Mouse (Mus musculus) megakaryocyte, adult 5-6 weeks (primary cell): ENCODE measurements at regions not wholly inside any gene's neighbourhood (a gene's known extent, or its start where the extent isn't known, plus 50 kb on each side); places are given as distances from the start of the nearest gene placed in this dataset.
A peak's percentile ranks its signal among the peaks of the same experiment; 100 is the strongest.

Experiments
- ATAC-seq: 2 replicates; pipeline ENCODE4 v1.8.0; 2016; ENCODE audit warnings: mild to moderate bottlenecking, inconsistent platforms; ENCODE audit not compliant: poor library complexity, severe bottlenecking

DNA sequence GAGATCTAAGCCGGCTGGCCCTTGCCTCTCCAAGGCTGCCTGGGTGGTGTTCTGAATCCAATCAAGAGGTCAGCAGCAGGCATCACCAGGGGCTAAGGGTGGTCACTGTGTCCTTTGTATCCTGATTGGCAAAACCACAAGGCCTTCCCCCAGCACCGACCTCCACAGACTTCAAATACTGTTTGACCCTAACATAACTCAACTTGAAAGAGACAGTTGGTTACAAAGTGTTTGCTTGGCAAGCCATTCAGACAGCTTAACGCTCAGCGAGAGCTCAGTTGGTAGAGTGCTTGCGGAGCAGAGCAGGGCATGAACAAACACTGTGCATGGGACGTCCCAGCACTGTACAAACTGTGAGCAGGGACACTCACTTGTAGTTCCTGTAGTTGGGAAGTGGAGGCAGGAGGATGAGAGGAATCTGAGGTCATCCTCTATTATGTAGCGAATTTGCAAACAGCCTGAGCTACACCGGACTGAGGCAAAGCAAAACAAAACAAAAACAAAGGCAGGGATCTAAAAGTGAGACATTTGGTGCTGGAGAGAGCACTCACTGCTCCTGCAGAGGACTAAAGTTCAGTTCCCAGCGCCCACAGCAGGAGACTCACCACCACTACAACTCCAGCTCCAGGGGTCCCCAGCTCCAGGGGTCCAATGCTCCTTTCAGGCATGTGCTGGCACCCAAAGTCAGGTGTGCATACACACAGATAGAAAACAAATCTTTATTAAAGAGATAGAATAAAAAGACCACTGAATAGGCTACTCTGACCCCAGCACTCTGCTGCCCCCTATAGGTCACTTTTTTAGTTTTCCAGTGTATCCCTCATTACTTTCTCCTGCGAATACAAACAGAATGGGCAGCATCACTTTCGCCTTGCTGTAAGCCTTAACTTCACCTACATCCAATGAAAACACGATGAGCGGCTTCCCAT is 273.5 kb downstream of the Prex1 start:
- ATAC-seq: no peak

DNA sequence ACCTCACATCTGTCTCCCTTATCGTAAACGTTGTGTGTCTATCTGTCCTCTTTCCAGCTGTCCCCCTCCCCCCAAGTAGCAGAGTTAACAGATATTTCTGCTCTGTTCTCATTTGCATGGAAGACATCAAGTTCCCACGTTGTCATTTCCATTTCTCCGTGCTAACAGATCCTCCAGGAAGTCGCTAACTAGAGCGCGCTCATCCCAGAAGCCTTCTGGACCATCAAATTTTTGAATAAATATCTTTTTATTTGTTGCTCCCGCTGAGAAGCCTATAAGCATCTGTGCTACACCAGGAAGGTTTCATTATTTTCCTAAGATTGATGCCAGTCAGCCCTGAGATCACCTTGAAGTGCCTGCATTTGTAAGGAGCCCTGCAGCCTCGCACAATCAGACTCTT is 275.4 kb downstream of the Prex1 start:
- no peak for ATAC-seq

DNA sequence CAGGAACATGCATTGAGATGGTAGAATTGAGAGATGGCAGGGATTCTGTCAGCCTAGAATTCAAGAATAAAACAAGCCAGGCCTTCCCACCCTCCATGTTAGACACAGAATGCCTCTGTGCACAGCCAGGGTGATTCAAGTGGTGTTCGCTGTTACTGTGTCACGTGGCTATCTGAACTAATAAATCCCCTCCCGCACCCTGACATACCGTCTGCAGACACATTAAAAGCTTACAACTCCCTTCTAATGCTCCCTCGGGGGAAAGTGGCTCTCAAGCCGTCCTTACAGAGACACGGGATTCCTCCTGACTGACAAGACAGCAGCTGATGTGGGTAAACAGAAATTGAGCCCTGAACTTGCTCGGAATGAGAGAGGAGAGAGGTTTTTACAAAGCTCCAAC is 279.1 kb downstream of the Prex1 start:
- no peak for ATAC-seq

DNA sequence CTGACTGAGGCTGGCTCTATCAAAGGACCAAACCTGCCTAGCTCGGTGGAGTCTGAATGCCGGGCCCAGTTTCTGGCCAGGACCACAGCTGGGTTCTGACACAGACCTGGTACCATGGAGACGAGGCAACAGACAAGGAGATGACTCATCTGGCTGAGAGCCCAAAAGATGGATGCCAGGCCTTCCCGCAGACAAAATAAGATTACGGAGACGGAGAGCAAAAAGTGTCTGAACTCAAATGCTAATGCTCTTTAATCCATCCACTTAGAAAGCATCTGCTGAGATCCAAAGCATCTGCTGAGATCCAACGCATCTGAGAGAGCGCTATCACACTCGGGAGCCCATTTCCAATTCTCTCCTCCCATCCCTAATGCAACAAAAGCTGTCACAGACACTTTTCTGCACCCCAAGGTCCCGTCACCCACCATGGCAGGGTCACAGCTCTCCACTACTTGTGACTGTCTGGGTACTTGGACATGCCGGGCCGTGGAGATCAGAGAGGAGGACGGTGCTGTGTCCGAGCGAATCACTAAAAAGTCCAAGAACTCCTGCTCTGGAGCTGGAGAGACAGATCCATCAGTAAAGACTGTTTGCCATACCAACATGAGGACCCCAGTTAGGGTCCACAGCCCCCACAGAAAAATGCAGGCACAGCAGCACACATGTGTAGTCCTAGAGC is 278.3 kb upstream of the Sulf2 start:
- ATAC-seq: no peak

DNA sequence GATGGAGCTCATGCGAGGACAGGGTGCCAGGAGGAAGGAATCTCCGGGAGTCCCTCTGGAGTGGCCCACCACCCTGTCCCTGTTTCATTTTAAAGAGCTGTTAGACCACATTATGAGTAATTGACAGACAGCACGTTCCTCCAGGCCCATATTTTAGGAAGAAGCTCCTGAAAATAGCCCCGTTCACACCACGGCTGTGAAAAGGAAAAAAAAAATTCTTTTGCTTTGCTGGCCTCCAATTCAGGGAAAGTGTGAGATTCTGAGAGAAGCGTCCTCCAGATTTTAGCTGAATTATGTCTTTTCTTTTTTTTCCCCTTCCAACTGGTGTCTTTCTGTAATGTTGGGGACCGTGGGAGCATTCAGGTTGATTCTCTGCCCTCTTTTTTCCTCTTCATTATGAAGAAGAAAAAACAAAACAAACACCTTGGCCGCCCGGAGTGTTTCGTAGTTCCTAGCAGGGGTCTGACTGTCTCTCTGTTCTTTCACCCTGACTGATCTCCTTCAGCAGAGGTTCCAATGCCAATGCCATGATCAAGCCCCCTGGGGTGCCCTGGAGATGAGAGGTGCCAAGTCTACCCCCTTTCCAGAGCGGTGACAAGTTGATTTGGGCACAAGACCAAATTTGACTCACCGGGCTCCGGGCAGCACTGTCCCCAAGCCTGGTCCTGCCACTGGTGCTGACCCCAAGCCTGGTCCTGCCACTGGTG is 277.6 kb upstream of the Sulf2 start:
- no peak for ATAC-seq

DNA sequence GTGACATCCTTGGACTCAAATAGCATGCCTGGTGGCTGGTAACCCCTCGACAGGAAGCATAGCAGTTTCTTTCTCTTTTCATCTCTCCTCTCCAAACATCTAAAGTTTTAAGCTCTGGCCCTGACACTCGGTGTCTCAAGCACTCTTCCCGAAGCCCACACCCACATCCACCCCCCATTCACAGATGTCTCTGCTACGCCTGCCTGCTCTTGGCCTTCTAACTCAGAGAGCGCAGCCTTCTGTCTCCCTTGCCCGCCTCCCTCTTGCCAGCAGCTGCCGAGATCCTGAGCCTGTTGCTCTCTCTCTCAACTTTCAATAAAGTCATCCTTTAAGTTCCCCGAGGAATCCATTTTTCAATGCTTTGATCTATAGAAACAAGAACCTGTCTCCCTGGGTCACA is 277.1 kb upstream of the Sulf2 start:
- ATAC-seq: no peak

DNA sequence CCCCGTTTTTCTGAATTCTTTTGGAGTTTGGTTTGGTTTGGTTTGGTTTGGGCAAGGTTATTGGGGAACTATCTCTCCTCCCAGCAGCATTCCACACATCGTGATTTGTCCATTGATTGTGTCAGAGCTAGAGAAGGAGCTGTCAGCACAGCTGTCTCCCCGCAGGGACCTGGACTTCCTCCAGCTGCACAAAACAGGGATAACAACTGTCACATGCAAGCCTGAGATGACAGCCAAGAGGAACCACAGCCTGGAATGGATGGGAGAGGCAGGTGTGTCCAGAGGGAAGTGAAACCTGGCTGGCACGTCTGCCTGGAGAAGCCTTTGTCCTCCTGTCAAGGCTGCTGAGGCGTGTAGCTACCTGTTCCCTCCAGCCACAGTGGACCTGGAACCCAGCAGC is 274.5 kb upstream of the Sulf2 start:
- peak; percentile 35 for ATAC-seq

DNA sequence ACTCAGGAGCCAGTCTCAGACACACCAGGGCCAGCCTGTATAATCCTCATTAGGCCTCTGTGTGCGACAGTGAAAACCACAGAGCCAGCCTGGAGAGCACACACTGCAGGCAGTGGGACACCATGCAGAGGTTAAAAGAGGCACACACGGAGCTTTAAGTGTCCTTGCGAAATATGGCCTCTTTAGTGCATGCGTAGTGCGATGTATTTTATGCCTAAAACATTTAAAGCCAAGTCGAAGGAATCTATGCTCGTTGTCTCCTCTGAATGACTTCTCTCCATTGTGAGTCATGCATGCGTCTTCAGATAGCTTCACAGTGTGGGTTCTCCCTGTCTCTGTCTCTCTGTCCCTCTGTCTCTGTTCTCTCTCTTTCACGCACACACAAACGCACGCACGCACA is 274.0 kb upstream of the Sulf2 start:
- no peak for ATAC-seq

DNA sequence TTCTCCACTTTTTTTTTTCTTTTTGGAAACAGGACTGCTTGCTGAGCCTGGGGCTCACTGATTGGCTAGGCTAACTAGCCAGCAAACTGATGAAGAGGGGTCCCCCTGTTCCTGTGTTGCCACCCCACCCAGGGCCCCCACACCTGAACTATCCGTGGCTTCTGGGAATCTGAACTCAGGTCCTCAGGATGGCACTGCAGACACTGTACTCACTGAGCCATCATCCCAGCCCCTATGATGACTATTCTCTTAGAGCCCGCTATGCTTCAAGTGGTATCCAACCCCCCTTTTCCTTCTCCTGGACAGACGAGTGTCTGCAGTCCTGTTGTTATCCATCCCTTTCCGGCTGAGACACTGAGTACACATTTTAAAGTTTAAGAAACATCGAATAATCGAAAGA is 271.9 kb upstream of the Sulf2 start:
- no peak for ATAC-seq

DNA sequence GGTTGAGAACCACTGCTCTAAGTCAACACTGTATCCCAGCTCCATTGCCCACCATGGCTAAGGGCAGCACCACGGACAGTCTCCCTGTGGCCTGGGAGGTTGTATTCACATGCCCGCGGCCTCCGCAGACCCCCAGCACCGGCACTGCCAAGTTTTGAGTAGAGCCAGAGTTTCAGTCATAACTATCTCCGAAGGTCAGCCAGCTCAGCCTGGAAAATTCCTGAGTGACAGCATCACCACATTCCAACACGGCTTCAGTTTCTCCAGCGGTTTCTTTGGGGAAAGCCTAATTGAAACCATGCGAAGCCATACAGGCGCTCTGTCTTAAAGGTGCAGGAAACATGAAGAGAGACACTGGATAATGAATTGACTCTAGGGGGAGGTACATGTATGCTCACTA is 271.5 kb upstream of the Sulf2 start:
- no peak for ATAC-seq

DNA sequence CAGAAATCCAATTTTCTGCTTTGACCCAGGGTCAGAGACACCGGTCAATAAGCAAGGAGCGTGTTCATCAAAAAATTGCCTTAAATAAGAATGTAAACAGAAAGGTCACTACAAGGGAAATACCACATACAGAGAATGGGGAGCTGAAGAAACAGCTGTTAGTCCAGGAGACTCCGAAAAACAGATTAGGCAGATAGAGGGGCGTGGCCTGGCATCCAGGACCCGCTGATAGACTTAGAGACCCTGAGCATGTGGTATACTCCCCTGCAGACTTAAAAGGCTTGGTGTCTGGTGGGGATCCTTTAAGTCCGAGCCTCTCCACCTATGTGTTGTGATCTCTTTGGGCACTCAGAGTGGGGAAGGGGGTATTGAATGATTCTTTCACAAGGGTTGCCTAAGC is 271.0 kb upstream of the Sulf2 start:
- ATAC-seq: no peak

DNA sequence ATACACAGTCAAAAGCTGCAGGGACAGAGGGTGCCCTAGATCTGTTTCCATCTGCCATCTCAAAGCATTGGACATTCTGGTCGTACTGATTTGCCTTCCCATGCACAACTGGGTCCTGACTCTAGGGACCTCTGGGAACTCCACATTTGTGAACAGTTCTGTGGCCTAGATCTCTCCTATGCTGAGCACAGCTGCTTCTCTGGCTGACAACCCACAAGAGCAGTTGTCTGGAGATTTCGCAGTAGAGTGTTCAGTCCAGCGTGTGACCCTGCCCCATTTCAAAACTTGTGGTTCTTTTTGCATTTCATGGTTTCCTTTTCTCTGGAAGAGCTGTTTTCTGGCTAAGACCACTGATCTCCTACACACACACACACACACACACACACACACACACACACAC is 269.7 kb upstream of the Sulf2 start:
- no peak for ATAC-seq

DNA sequence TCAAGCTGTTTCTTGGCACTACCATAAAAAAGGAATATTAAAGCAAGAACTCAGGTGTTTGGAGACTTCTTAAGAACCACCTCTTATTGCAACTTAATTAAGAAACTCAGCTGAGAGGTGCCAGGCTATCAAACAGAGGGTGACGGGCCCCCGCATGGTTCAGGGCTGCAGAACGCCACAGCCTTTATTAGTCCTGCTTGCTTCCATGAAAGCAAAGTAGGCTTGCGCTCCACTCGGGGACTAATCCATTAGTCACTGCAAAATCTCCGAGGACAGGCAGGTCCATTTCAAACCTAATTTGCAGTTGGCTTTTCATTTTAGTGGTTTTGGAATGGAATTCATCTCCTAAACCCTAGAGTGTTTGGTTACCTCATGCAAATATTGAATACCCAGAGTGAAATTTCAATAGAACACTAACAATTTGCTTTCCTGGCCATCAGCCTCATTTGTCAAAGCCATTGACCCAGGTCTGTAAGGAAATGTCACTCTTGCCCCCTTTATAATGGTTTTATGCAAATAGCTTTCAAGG is 267.7 kb upstream of the Sulf2 start:
- no peak for ATAC-seq

DNA sequence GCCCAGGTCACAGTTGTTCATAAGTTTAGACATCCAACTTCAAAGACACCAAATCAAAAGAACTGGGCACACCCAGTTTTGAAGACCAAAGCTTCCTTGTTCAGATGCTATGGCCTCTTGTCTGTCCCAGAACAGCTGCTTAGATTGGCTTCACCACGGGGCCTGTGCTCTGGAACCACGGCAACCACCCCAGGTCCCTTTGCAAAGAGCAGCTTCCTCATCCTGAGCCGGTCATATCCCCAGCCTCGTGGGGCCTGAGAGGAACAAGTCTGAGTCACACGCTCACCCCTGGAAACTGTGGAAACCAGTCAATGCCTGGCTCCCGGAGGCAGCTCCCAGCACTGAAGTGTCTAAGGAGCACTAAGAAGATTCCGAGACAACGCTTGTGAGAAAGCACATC is 264.8 kb upstream of the Sulf2 start:
- ATAC-seq: peak; percentile 88

DNA sequence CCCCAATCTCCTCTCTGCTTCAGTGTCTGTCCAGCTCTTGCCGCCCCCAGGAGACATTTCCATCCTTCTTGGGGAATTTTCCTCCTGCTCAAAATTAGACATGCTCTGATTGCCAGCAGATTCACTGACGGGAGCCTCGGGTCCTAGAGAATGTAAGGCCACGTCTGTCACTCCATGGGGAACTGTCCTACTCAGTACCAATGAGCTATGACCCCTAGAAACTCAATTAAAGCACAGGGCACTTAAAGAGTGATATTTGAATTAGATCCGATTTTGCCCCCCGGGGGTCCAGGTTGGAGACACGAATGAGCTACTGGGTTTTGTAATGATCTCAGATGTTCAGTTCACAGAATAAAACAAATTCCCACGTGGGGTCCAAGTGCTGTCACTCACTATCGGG is 263.8 kb upstream of the Sulf2 start:
- ATAC-seq: no peak

DNA sequence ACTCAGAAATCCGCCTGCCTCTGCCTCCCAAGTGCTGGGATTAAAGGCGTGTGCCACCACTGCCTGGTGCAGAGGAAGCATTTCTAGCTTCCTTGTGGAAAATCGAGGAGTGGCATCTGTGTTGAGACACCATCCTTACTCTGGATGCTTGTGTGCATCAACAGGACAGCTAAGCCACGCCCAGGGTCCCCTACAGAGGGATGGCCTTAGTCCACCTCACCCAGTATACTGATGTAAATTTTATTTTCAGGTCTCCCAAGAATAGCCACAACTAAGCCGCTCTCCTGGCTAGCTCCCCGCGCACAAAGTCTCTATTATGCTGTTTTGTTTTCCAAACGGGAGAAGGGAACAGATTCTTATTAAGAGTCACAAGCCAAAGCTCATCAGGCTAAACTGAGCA is 262.8 kb upstream of the Sulf2 start:
- ATAC-seq: no peak

DNA sequence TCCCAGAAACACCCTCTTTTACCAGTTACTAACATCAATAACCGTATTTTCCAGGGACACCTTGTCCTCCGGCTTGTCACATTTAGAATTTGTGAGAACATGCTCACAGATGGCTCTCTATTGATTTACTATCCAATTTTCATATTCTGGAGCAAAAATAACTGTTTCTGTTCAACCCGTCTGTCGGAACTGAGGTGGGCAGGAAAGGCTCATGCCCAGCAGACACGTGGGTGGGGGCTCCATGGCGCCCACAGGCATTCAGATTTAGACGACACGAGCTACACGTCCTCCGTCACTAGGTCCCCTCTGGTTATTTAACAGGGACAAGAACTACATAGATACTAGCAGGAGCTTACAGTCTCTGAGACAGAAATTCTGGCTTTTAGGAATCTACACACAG is 262.2 kb upstream of the Sulf2 start:
- ATAC-seq: no peak

DNA sequence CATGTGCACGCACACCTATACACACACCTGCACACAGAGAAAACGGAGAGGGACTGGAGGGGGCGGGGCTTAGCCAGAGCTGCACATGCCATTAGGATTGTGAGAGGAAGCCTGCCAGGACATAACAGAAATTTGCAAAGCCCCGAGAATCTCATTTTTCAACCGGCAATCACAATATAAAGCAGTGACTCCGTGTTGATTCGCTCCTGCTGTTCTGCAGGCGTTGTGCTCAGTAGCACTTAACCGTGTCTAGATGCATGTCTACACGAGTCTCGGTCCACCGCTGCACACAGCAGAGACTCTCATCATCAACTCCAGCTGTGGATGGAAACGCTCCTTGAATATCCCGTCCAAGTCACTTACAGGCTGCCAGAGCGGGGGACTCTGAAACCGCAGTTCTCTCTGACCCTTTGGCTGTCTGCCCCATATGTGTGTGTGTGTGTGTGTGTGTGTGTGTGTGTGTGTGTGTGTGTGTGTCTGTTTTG is 260.1 kb upstream of the Sulf2 start:
- ATAC-seq: no peak

DNA sequence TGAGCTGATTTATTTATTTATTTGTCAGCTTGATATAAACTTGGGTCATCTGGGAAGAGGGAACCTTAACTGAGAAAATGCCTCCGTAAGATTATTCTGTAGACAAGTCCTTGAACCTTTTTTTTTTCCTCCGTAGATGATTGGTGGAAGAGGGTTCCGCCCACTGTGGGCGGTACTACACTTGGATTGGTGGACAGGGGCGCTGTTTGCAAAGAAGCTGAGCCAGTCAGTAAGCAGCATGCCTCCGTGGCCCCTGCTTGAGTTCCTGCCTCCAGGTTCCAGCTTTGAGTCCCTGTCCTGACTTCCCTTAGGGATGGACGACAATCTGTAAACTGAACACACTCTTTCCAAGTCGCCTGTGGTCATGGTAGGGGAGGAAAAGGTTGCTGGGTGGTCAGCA is 259.4 kb upstream of the Sulf2 start:
- ATAC-seq: no peak

DNA sequence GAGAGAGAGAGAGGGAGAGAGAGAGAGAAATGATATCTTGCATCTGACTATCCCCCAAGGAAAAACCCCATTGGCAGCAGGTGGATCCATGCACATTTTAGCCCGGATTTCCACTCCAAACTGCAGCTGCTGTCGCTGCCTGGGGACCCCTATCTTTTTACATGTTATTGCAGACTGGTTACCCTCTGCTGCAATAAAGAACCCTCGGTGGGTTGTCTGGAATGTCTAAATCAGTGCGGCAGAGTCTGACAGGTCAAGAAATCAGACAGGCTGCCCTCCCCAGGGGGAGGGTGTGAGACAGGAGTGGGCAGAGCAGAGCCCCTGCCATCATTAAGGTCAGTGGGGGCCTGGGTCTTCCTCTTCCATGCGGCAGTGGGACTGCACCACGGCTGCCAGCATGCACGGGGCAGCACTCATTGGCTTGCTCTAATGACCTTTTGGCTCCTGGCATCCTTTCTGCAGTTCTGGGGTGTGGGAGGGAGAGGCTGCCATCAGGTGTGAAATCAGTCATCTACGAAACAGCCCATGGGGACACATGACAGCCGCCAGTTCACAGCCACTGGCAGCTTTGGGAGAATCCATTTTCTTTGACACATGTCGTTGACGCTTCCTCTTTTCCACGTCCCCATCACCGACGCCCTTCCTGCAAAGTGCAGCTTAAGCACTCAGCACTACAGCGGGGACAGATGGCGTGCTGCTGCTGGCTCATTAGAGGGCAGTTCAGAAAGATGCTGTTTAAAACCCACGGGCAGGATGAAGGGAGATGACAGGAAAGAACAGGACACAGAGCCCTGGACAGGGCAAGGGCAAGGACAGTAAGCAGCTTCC is 256.8 kb upstream of the Sulf2 start:
- ATAC-seq: peak; percentile 92

DNA sequence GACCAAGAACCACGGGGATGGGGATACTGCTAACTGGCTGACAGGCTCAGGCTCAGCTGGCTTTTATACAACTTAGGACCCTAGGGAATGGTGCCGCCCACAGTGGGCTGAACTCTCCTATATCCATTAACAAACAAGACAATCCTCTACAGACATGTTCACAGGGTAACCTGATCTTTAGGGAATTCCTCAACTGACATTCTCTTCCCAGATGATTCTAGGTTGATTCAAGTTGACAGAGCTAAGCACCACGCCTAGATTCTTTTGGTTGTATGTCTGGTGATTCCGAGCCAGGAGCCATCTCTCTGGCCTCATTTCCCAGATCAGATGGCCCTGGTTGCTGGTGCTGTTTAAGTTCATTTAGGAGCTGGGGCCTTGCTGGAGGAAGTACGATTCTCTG is 253.9 kb upstream of the Sulf2 start:
- ATAC-seq: no peak
